Mouse (Mus musculus): Measurements from ENCODE around the gene Lims1. TPM values are rescaled to one million over a fixed set of nuclear protein-coding genes. Genes with fewer than 3 reads are reported as not detected.

The Lims1 gene
- total and polyA plus RNA-seq, 3 experiments: 40.4 to 74.7 (median 40.7) TPM

GRCm38 (mm10) chr10:58446384-58447279 lies 123.4 kb downstream of the Lims1 start, which contains the start of gene Ranbp2 (continued):
- TF ChIP-seq IRF4 (IDR thresholded peaks at IDR 0.05; ENCODE audit: low read depth, low read length) (peak; percentile 62), ZKSCAN1 (IDR thresholded peaks at IDR 0.05; ENCODE audit: borderline replicate concordance, low read depth, low read length) (no peak), CHD1 (IDR thresholded peaks at IDR 0.05; ENCODE audit: low read depth, low read length) (no peak; the same call in 1 of the 2 replicates), RAD21 (IDR thresholded peaks at IDR 0.05; ENCODE audit: low read depth, low read length) (no peak), GABPA (IDR thresholded peaks at IDR 0.05; ENCODE audit: insufficient replicate concordance, low read depth, low read length) (peak; percentile 97), ZMIZ1 (IDR thresholded peaks at IDR 0.05; ENCODE audit: low read depth, low read length) (peak; percentile 69), BHLHE40 (IDR thresholded peaks at IDR 0.05; ENCODE audit: low read depth, low read length) (peak; percentile 81), RCOR1 (conservative IDR thresholded peaks at IDR 0.05; ENCODE audit: low read depth, low read length) (no peak), SIN3A (IDR thresholded peaks at IDR 0.05; ENCODE audit: low read length) (peak; percentile 93), TCF12 (IDR thresholded peaks at IDR 0.05; ENCODE audit: low read depth, low read length) (peak; percentile 91), POLR2A (IDR thresholded peaks at IDR 0.05; ENCODE audit: low read depth, low read length) (peak; percentile 89), SMC3 (IDR thresholded peaks at IDR 0.05; ENCODE audit: low read depth, low read length) (no peak), NELFE (IDR thresholded peaks at IDR 0.05; ENCODE audit: low read depth, low read length) (peak; percentile 89), MEF2A (IDR thresholded peaks at IDR 0.05; ENCODE audit: borderline replicate concordance, low read depth, low read length) (peak; percentile 82; the same call in 1 of the 2 replicates), CHD2 (IDR thresholded peaks at IDR 0.05; ENCODE audit: low read length) (0 out of 2 replicates have a peak, but pooled peaks have one; percentile 21), MYC (IDR thresholded peaks at IDR 0.05; ENCODE audit: low read depth, low read length) (peak; percentile 93), MAZ (IDR thresholded peaks at IDR 0.05; ENCODE audit: low read depth, low read length) (peak; percentile 67; the same call in 1 of the 2 replicates), ZNF384 (IDR thresholded peaks at IDR 0.05; ENCODE audit: low read depth, low read length) (no peak), USF2 (conservative IDR thresholded peaks at IDR 0.05; ENCODE audit: low read depth, low read length) (peak; percentile 95), NRF1 (IDR thresholded peaks at IDR 0.05; ENCODE audit: low read depth, low read length) (peak; percentile 83)

GRCm38 (mm10) chr10:58447280-58447781 lies 124.1 kb downstream of the Lims1 start:
- in situ Hi-C loops (cut with MboI; ENCODE audit: low pct_ligation_motif_present, low pct_unique_long_range_greater_than_20kb, low sequenced_read_pairs) (no loop called here), dilution Hi-C loops (cut with MboI; ENCODE audit: extremely low pct_ligation_motif_present, extremely low pct_unique_long_range_greater_than_20kb, low sequenced_read_pairs) (no loop called here)
- H3K4me3 ChIP-seq (replicated peaks in 1 of 3; ENCODE audit: low read depth in 2 of 3, low read length in 2 of 3, poor library complexity in 1 of 3): peak overlapping the region; percentile 92 to 97 (median 93)
- DNase-seq (ENCODE audit: extremely low read depth): peak; percentile 45
- no peaks in the 10 kb centered on the region for H3K9me3 ChIP-seq (replicated peaks; ENCODE audit: low read length)
- peaks cover 3 to 10% of the 10 kb centered on the region in 2 experiments for H3K36me3 ChIP-seq (replicated peaks in 1 of 2; ENCODE audit: control insufficient read depth in 1 of 2, insufficient read depth in 1 of 2, low read length in 1 of 2)
- H3K27me3 ChIP-seq (replicated peaks): no peaks in the 10 kb centered on the region
- TF ChIP-seq KAT2A (IDR thresholded peaks at IDR 0.05; ENCODE audit: insufficient replicate concordance, low read length) (no peak), CHD2 (IDR thresholded peaks at IDR 0.05; ENCODE audit: low read length) (no peak), IRF4 (IDR thresholded peaks at IDR 0.05; ENCODE audit: low read depth, low read length) (no peak), ZKSCAN1 (IDR thresholded peaks at IDR 0.05; ENCODE audit: borderline replicate concordance, low read depth, low read length) (no peak)
- H3K4me1 ChIP-seq (ENCODE audit: control insufficient read depth in 1 of 2, insufficient read depth in 2 of 2): peaks cover 2 to 24% of the 10 kb centered on the region in 2 experiments; a peak in 3 of 4 replicates
- H3K79me2 ChIP-seq (replicated peaks; ENCODE audit: control insufficient read depth, extremely low read depth, insufficient read depth, poor library complexity, severe bottlenecking): peaks cover 43% of the 10 kb centered on the region
- peak overlapping the region; percentile 89; the same call in 1 of the 2 replicates for H3K27ac ChIP-seq (ENCODE audit: insufficient read depth, low read depth)
- H3K4me2 ChIP-seq (ENCODE audit: insufficient read depth, low read depth, poor library complexity, severe bottlenecking): no peak overlapping the region
- peak overlapping the region; percentile 92 for H3K9ac ChIP-seq (ENCODE audit: insufficient read depth, low read depth)
